Mouse (Mus musculus) liver, postnatal 0 days (tissue): ENCODE measurements around the gene Nrxn2. TPM values are rescaled to one million over a fixed set of nuclear protein-coding genes. Genes with fewer than 3 reads are reported as not detected.

Source experiments
- ATAC-seq: fragments of 200-750 bp; cut with Nextera tagmentation; 2 replicates; pipeline ENCODE4 v1.8.0; 2017; ENCODE audit warnings: mild to moderate bottlenecking, moderate library complexity
- DNase-seq: peaks from one replicate; pipeline ENCODE4 v3.0.0-alpha.2; 2016
- H3K27ac ChIP-seq: fragments of 300-500 bp; sonication (generic); 2 replicates; pipeline ENCODE4 v1.5.1; 2014; ENCODE audit warnings: antibody characterized with exemption, moderate library complexity, mild to moderate bottlenecking, low read depth
- H3K27me3 ChIP-seq: fragments of 300-500 bp; sonication (generic); 2 replicates; pipeline ENCODE4 v1.6.1; 2014; ENCODE audit warnings: low read length, control low read depth, mixed read lengths; ENCODE audit not compliant: insufficient read depth
- H3K36me3 ChIP-seq: fragments of 300-500 bp; sonication (generic); replicated peaks from 2 replicates; pipeline ENCODE4 v1.6.1; 2014; ENCODE audit warnings: mild to moderate bottlenecking, control low read depth, low read length, moderate library complexity, mixed read lengths; ENCODE audit not compliant: insufficient read depth
- H3K4me1 ChIP-seq: fragments of 300-500 bp; sonication (generic); 2 replicates; pipeline ENCODE4 v1.6.1; 2014; ENCODE audit warnings: antibody characterized with exemption, mild to moderate bottlenecking, control low read depth; ENCODE audit not compliant: insufficient read depth
- H3K4me2 ChIP-seq: fragments of 300-500 bp; sonication (generic); 2 replicates; pipeline ENCODE4 v1.6.1; 2014; ENCODE audit warnings: low read depth, mild to moderate bottlenecking, low read length, moderate library complexity, mixed read lengths
- H3K4me3 ChIP-seq: fragments of 300-500 bp; sonication (generic); 2 replicates; pipeline ENCODE4 v1.5.1; 2014; ENCODE audit warnings: low read depth, low read length
- H3K9ac ChIP-seq: fragments of 300-500 bp; sonication (generic); replicated peaks from 2 replicates; pipeline ENCODE4 v1.6.1; 2014; ENCODE audit warnings: mild to moderate bottlenecking, moderate library complexity
- H3K9me3 ChIP-seq: fragments of 300-500 bp; sonication (generic); 2 replicates; pipeline ENCODE4 v1.6.1; 2016; ENCODE audit warnings: mild to moderate bottlenecking, control low read depth, low read length, mixed read lengths
- CTCF ChIP-seq: sonication (generic); IDR thresholded peaks from 2 replicates; pipeline ENCODE4 v1.5.1; 2016; ENCODE audit warnings: antibody characterized with exemption, low read depth
- EP300 ChIP-seq: IDR thresholded peaks from 2 replicates; pipeline ENCODE4 v1.6.1; 2016; ENCODE audit warnings: antibody characterized with exemption, low read depth, mild to moderate bottlenecking
- WGBS: fragments of 180-500 bp; shearing (Covaris S2); extraction: QIAGEN DNeasy Blood & Tissue Kit; methylation state at CpG from one replicate; pipeline ENCODE4 v1.1.7; 2014; ENCODE audit not compliant: insufficient replicate concordance; 5-methylcytosine and 5-hydroxymethylcytosine counted together
- polyA plus RNA-seq: library from polyadenylated mRNA; unstranded; fragments of >200 nt; fragmentation: Nextera tagmentation; extraction: Ambion mirVana; gene quantifications from 2 replicates; pipeline ENCODE4 v1.2.1, GENCODE M21; 2015

The Nrxn2 gene
- polyA plus RNA-seq, 1 experiment from 2014 or later: 0.97 TPM

GRCm38 (mm10) chr19:6509881-6510280 is 91.3 kb downstream of the Nrxn2 start:
- WGBS: 61% methylated on average over 10 of the region's 10 CpGs
- DNase-seq (no peak), ATAC-seq (no peak)
- Histone ChIP-seq H3K27me3 (peaks cover 32% of the 10 kb centered on the region), H3K4me2 (no peak overlapping the region), H3K36me3 (no peaks in the 10 kb centered on the region), H3K9ac (no peak overlapping the region), H3K4me3 (no peak overlapping the region), H3K9me3 (no peaks in the 10 kb centered on the region), H3K4me1 (no peaks in the 10 kb centered on the region), H3K27ac (no peak overlapping the region)
- TF ChIP-seq EP300 (no peak), CTCF (no peak)

DNA sequence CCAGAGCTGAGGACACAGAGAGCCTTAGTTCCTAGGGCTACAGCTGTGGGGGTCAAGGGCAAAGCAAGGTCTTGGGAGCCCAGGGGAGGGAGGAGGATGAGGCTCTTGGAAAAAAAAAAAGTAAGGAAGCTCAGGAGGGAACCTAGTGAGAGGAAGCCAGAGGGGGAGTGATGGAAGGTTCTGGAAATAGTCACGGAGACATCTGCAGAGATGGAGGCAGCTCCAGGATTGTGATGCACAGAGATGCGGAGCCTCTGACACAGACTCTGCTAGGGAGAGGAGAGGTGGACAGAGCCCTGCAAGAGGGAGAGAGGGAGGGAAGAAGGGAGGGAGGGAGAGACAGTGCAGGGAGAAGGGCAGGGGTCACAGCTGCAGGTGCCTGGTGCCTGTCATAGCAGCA is 92.0 kb downstream of the Nrxn2 start:
- Histone ChIP-seq H3K9me3 (no peaks in the 10 kb centered on the region), H3K4me1 (no peaks in the 10 kb centered on the region), H3K4me3 (no peak overlapping the region), H3K27ac (no peak overlapping the region), H3K27me3 (peaks cover 26% of the 10 kb centered on the region), H3K4me2 (no peak overlapping the region), H3K9ac (no peak overlapping the region), H3K36me3 (no peaks in the 10 kb centered on the region)
- WGBS: 72% methylated on average over 2 of the region's 2 CpGs
- no peak for DNase-seq
- ATAC-seq: no peak
- TF ChIP-seq CTCF (no peak), EP300 (no peak)

DNA sequence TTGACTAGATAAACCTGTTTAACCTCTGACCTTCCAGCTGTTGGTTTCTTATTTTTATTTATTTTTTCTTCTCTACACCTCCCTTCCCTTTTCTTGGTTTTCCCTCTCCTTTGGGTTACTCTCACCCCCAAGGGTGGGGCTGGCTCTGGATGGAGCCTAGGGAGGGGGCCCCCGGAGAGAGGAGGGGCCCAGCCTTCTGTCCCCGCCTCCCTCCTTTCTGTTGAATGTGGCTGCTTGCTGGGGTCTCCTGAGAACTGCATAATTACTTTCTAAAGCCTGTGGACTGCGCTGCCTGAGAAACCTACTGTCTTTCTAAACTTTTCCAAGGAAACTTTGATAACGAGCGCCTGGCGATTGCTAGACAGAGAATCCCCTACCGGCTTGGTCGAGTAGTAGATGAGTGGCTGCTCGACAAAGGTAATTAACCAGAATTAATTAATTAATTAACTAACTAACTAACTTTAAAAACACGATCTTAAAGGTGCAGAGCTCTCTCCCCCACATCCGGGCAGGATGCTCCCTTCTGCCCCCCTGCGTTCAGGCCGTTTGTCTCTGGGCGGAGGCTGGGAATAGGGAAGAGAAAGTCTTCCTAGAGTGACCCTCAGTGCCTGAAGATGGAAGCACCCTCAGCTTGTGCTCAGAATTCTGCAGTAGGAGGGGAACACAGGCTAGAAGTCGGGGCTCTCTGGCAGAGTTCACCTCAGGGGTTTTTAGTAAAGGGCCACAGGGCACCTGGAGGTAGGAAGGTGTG is 95.0 kb downstream of the Nrxn2 start:
- no peaks in the 10 kb centered on the region for H3K4me1 ChIP-seq
- TF ChIP-seq EP300 (no peak), CTCF (peak; percentile 30; the same call in 1 of the 2 replicates)
- H3K27ac ChIP-seq: no peak overlapping the region
- peaks cover 13% of the 10 kb centered on the region; the same call in 1 of the 2 replicates for H3K27me3 ChIP-seq
- ATAC-seq (no peak), DNase-seq (no peak)
- 10% methylated on average over 15 of the region's 15 CpGs for WGBS
- no peaks in the 10 kb centered on the region for H3K36me3 ChIP-seq
- H3K4me3 ChIP-seq: no peak overlapping the region
- H3K9me3 ChIP-seq: no peaks in the 10 kb centered on the region
- H3K4me2 ChIP-seq: no peak overlapping the region
- no peak overlapping the region for H3K9ac ChIP-seq

DNA sequence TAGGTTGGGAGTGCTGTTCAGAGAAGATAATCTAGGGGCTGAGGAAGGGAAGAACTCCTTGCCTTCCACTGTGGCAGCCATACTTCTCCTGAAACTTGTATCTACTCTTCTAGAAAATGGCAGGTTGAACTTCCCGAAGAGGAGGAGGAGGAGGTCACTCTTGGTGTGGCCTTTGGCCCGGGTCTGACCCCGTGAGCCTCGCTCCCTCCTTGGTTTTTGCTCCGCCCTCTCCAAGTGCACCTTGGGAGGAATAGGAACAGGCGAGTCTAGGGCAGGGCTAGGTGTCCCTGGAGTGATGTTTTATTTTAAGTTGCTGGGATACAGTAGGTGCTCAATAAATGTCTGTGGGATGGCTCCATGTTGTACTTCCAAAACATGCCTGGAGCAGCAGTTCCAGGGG is 96.4 kb downstream of the Nrxn2 start:
- Histone ChIP-seq H3K9ac (no peak overlapping the region), H3K4me2 (no peak overlapping the region), H3K4me1 (no peaks in the 10 kb centered on the region), H3K27me3 (peaks cover 11% of the 10 kb centered on the region; the same call in 1 of the 2 replicates), H3K27ac (no peak overlapping the region), H3K9me3 (no peaks in the 10 kb centered on the region), H3K4me3 (no peak overlapping the region), H3K36me3 (no peaks in the 10 kb centered on the region)
- 62% methylated on average over 6 of the region's 6 CpGs for WGBS
- ATAC-seq: no peak
- no peak for DNase-seq
- no peak for TF ChIP-seq EP300
- no peak for TF ChIP-seq CTCF

GRCm38 (mm10) chr19:6515448-6515847 is 96.9 kb downstream of the Nrxn2 start:
- WGBS: 55% methylated on average over 5 of the region's 5 CpGs
- Histone ChIP-seq H3K9me3 (no peaks in the 10 kb centered on the region), H3K27ac (no peak overlapping the region), H3K4me1 (no peaks in the 10 kb centered on the region), H3K4me2 (no peak overlapping the region), H3K27me3 (peaks cover 11% of the 10 kb centered on the region; the same call in 1 of the 2 replicates), H3K9ac (no peak overlapping the region), H3K4me3 (no peak overlapping the region), H3K36me3 (no peaks in the 10 kb centered on the region)
- ATAC-seq (no peak), DNase-seq (no peak)
- TF ChIP-seq EP300: no peak
- TF ChIP-seq CTCF: no peak

GRCm38 (mm10) chr19:6516153-6516552 is 97.6 kb downstream of the Nrxn2 start:
- ATAC-seq: no peak
- no peaks in the 10 kb centered on the region for H3K4me1 ChIP-seq
- no peaks in the 10 kb centered on the region for H3K9me3 ChIP-seq
- H3K4me2 ChIP-seq: no peak overlapping the region
- TF ChIP-seq EP300 (no peak), CTCF (no peak)
- H3K27me3 ChIP-seq: peaks cover 11% of the 10 kb centered on the region; the same call in 1 of the 2 replicates
- WGBS: 59% methylated on average over 8 of the region's 8 CpGs
- no peak overlapping the region for H3K9ac ChIP-seq
- H3K36me3 ChIP-seq: no peaks in the 10 kb centered on the region
- no peak overlapping the region for H3K27ac ChIP-seq
- DNase-seq: no peak
- no peak overlapping the region for H3K4me3 ChIP-seq
